Mouse (Mus musculus): Measurements from ENCODE around the gene Krtap16-3.

DNA sequence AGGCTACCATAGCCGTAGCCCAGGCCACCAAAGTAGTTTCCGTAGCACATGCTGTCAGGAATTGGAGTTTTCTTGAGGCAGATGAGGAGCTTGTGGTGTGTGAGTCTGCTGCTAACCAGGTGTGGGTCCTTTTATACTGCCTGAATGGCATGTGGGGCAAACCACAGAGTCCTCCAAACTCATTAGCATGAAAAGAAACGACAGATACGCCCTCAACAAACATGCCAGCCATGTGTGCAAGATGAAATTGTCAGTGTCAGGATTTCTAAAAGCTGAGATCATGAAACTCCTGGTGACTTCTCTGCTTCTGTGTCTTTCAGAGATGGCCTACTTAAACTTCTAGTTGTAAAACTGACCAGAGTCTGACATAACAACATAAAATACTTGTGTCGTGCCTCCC, 48.0 kb upstream of the Krtap16-3 start, which contains the start of gene Krtap22-2:
- no peak for TF ChIP-seq CTCF (IDR thresholded peaks at IDR 0.05; ENCODE audit: borderline replicate concordance, insufficient read depth, low read depth, low read length)
- no peak for TF ChIP-seq POLR2A (IDR thresholded peaks at IDR 0.05; ENCODE audit: borderline replicate concordance, insufficient read depth, low read length)

Data from cerebellum, adult 2 months (tissue).